Comparison of ENCODE assay signal across 12 mouse cellular contexts in genomic region chr9:91509672-91510071, GRCm38 (mm10).
"Had no signal": no experiment of that assay in that cellular context is flagged by ENCODE, and none has a peak within 500 bp of the region (broad histone marks: within the 10 kb centered on the region; RNA-seq: fewer than 3 reads in every experiment).

No protein-coding gene starts in this region.

- H3K4me3 ChIP-seq: left cerebral cortex, adult 2 months; limb, embryonic 15.5 days; liver, embryonic 12.5 days; midbrain, embryonic 12.5 days had no signal

- ATAC-seq: liver, embryonic 12.5 days had no signal

- DNase-seq: kidney, adult 18-20 months; kidney, postnatal 10 days; kidney, postnatal 4 days; lung, embryonic 14.5 days; lung, postnatal 10 days; lung, postnatal 4 days; thymus, postnatal 4 days had no signal

- H3K4me1 ChIP-seq: limb, embryonic 15.5 days; liver, embryonic 12.5 days; midbrain, embryonic 12.5 days had no signal

- H3K27ac ChIP-seq: left cerebral cortex, adult 2 months; limb, embryonic 15.5 days; liver, embryonic 12.5 days; midbrain, embryonic 12.5 days; stomach, postnatal 0 days had no signal

- H3K27me3 ChIP-seq: limb, embryonic 15.5 days; liver, embryonic 12.5 days; midbrain, embryonic 12.5 days had no signal

- H3K9ac ChIP-seq: limb, embryonic 15.5 days; liver, embryonic 12.5 days; lung, embryonic 14.5 days; midbrain, embryonic 12.5 days had no signal

- H3K9me3 ChIP-seq: limb, embryonic 15.5 days; liver, embryonic 12.5 days had no signal

- H3K36me3 ChIP-seq: limb, embryonic 15.5 days; liver, embryonic 12.5 days; midbrain, embryonic 12.5 days had no signal

- H3K4me2 ChIP-seq: limb, embryonic 15.5 days; liver, embryonic 12.5 days; lung, embryonic 14.5 days; midbrain, embryonic 12.5 days had no signal
